Mouse (Mus musculus): ENCODE measurements around the gene Pld4. TPM values are rescaled to one million over a fixed set of nuclear protein-coding genes. Genes with fewer than 3 reads are reported as not detected.

The Pld4 gene
- total RNA-seq (2014; rRNA removed) (8.5 and 9.5 TPM in 2 replicates), polyA plus RNA-seq (2012; rRNA removed) (10.0 and 20.5 TPM in 2 replicates)

DNA sequence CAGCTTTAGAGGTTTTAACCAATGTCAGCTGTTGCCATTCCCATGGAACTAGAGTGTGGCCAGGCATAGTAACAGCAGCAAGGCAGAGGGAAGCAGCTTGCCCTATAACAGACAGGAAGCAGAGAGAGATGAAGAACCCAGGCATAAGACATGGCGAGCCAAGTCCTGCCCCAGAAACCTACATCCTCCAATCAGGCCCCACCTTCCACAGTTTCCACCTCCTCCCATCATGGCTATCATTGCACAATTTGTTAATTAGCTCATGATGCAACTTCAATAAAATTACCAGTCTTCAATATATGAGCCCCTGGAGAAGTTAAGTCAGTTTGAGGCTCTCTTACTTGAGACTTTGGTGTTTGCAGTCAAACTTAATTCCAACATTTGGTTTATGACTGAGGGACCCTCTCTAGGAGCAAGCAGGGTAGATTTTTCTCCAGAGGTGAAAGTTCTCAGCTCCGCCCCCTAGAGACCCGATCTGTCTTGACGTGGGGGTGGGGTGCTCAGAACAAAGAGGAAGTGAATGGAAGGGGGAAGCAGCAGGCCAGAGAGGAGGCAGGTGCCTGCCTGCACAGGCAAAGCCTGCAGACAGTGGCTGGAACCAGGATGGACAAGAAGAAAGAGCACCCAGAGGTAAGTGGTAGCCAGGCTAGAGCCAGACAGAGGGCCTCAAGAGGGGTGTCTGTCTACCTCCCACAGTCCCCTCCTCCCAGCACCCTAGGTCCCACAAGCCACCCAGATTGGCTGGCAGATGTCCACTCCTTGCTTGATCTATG lies at the start of gene Pld4:
Gene Pld4 (plus strand): TSS at position 502 of the 773 bp plus-strand sequence.
- 46% methylated on average over 4 of the region's 4 CpGs for WGBS
- H3K36me3 ChIP-seq (ENCODE audit: control insufficient read depth, insufficient read depth, low read length), result no peaks in the 10 kb centered on the region
- H3K4me1 ChIP-seq (ENCODE audit: control insufficient read depth, insufficient read depth, low read length), result no peaks in the 10 kb centered on the region
- DNase-seq (ENCODE audit: extremely low read depth, low read depth, low spot score), result no peak
- H3K9ac ChIP-seq (ENCODE audit: low read depth, low read length), result no peak within 1 kb of the TSS; the same call in 1 of the 2 replicates
- peak within 1 kb of the TSS; percentile 26 for H3K4me3 ChIP-seq (ENCODE audit: insufficient read depth, low read depth, low read length)
- no peaks in the 10 kb centered on the region for H3K79me2 ChIP-seq (ENCODE audit: control insufficient read depth, insufficient read depth, low read length)
- TF ChIP-seq POLR2A (IDR thresholded peaks at IDR 0.05; ENCODE audit: extremely low read depth, insufficient read depth, low read length), result 0 out of 2 replicates have a peak, but pooled peaks have one; percentile 6
- no peak for TF ChIP-seq CTCF (IDR thresholded peaks at IDR 0.05; ENCODE audit: low read depth, low read length)
- H3K27ac ChIP-seq (replicated peaks; ENCODE audit: insufficient read depth, low read depth, low read length), result peak within 1 kb of the TSS; percentile 45; the same call in 1 of the 2 replicates
- no peaks in the 10 kb centered on the region for H3K27me3 ChIP-seq (ENCODE audit: control insufficient read depth, insufficient read depth, low read length)

DNA sequence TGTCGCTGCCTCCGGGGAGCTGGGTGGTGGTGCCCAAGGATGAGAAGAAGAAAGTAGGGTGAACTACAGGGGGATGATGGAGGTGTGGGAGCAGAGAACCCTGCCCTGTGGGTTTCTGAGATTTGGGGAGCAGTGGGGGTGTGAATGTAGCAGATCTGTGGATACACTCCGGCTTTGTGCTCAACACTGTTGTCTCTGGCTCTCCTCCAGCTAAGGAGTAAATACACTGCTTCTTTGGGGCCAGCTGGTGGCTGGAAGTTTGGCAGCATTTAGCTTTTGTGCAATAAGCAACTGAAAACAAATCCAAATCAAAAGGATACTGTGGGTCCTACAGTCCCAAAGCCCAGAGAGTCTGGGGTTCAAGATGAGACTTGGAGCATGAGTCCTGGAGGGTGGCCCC lies 46.5 kb upstream of the Pld4 start:
- Histone ChIP-seq H3K79me2 (ENCODE audit: control insufficient read depth, insufficient read depth, low read length) (no peaks in the 10 kb centered on the region), H3K27me3 (ENCODE audit: control insufficient read depth, insufficient read depth, low read length) (no peaks in the 10 kb centered on the region), H3K4me1 (ENCODE audit: control insufficient read depth, insufficient read depth, low read length) (peaks cover 7% of the 10 kb centered on the region; the same call in 1 of the 2 replicates), H3K36me3 (ENCODE audit: control insufficient read depth, insufficient read depth, low read length) (no peaks in the 10 kb centered on the region; the same call in 1 of the 2 replicates), H3K27ac (replicated peaks; ENCODE audit: insufficient read depth, low read depth, low read length) (no peak overlapping the region), H3K4me3 (ENCODE audit: insufficient read depth, low read depth, low read length) (no peak overlapping the region), H3K9ac (ENCODE audit: low read depth, low read length) (no peak overlapping the region)
- TF ChIP-seq POLR2A (IDR thresholded peaks at IDR 0.05; ENCODE audit: extremely low read depth, insufficient read depth, low read length) (no peak), CTCF (IDR thresholded peaks at IDR 0.05; ENCODE audit: low read depth, low read length) (no peak)
- WGBS, result 26% methylated on average over 3 of the region's 3 CpGs
- DNase-seq (ENCODE audit: extremely low read depth, low read depth, low spot score), result peak; percentile 89

DNA sequence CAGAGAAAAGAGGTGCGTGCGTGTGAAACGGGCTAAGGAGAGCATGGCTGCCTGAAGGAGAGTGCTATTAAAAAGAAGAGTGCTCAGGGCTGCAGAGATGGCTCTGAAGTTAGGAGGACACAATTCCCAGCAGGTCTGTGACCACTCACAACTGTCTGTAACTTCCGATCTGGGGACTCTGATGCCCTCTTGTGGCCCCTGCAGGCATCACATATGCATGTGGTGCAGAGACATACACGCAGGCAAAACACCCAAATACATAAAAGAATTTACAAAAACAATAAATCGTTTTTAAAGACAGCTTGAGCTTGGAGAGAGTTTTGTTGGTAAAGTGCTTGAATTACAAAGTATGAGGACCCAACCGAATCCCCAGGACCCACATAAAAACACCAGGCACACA lies 43.3 kb upstream of the Pld4 start:
- H3K9ac ChIP-seq (ENCODE audit: low read depth, low read length), result no peak overlapping the region
- no peaks in the 10 kb centered on the region for H3K27me3 ChIP-seq (ENCODE audit: control insufficient read depth, insufficient read depth, low read length)
- no peak overlapping the region for H3K4me3 ChIP-seq (ENCODE audit: insufficient read depth, low read depth, low read length)
- H3K79me2 ChIP-seq (ENCODE audit: control insufficient read depth, insufficient read depth, low read length), result peaks cover 6% of the 10 kb centered on the region; the same call in 1 of the 2 replicates
- H3K36me3 ChIP-seq (ENCODE audit: control insufficient read depth, insufficient read depth, low read length), result no peaks in the 10 kb centered on the region; the same call in 1 of the 2 replicates
- H3K27ac ChIP-seq (replicated peaks; ENCODE audit: insufficient read depth, low read depth, low read length), result no peak overlapping the region
- no peak for TF ChIP-seq POLR2A (IDR thresholded peaks at IDR 0.05; ENCODE audit: extremely low read depth, insufficient read depth, low read length)
- peak; percentile 72 for TF ChIP-seq CTCF (IDR thresholded peaks at IDR 0.05; ENCODE audit: low read depth, low read length)
- no peak for DNase-seq (ENCODE audit: extremely low read depth, low read depth, low spot score)
- WGBS, result 54% methylated on average over 7 of the region's 7 CpGs
- peaks cover 13% of the 10 kb centered on the region; the same call in 1 of the 2 replicates for H3K4me1 ChIP-seq (ENCODE audit: control insufficient read depth, insufficient read depth, low read length)

DNA sequence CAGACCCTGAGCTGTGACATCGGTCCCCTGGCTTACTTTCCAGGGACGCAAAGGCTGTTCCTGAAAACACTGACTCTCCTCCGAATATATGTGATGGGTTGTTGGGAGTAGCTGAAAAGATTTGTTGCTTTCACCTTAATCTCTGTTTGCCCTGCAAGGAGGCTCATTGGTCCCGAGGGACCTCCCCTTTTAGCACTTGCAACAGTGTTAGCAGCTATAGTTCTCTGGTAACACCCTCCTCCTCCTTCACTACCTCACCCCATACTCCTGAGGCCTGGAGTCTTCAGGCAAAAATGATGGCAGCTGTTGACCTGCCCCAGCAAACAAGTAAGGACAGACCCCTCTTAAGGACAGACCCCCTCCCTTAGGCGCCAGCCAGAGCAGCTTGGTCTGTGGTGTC lies 41.5 kb upstream of the Pld4 start:
- no peak for DNase-seq (ENCODE audit: extremely low read depth, low read depth, low spot score)
- Histone ChIP-seq H3K4me3 (ENCODE audit: insufficient read depth, low read depth, low read length) (no peak overlapping the region), H3K9ac (ENCODE audit: low read depth, low read length) (no peak overlapping the region), H3K79me2 (ENCODE audit: control insufficient read depth, insufficient read depth, low read length) (peaks cover 12% of the 10 kb centered on the region; the same call in 1 of the 2 replicates), H3K4me1 (ENCODE audit: control insufficient read depth, insufficient read depth, low read length) (peaks cover 15% of the 10 kb centered on the region), H3K27me3 (ENCODE audit: control insufficient read depth, insufficient read depth, low read length) (no peaks in the 10 kb centered on the region), H3K27ac (replicated peaks; ENCODE audit: insufficient read depth, low read depth, low read length) (no peak overlapping the region), H3K36me3 (ENCODE audit: control insufficient read depth, insufficient read depth, low read length) (no peaks in the 10 kb centered on the region; the same call in 1 of the 2 replicates)
- 73% methylated on average over 5 of the region's 5 CpGs for WGBS
- TF ChIP-seq POLR2A (IDR thresholded peaks at IDR 0.05; ENCODE audit: extremely low read depth, insufficient read depth, low read length), result no peak
- TF ChIP-seq CTCF (IDR thresholded peaks at IDR 0.05; ENCODE audit: low read depth, low read length), result no peak

DNA sequence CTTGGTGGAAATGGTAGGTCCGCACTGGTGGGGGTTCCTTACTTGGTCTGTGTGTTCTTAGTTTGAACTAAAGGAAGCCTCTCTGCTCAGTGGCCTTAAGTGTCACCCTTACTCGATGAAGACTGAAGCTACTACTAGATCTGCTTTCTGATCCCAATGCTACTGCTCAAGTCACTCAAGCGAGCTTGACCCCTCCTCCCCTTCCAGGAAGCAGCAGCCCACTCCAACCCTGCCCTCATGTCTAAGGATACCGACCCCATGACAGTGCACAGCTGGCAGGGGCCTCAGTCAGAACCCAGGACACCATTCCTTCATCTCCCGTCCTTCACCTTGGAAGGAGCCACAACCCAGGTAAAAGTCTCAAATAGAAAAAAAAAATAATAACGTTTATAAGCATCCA lies 40.2 kb upstream of the Pld4 start, which contains the start of gene Cep170b:
Gene Cep170b (plus strand): TSS at position 240 of the 400 bp plus-strand sequence.
- 28% methylated on average over 6 of the region's 6 CpGs for WGBS
- peak within 1 kb of the TSS; percentile 81 for H3K4me3 ChIP-seq (ENCODE audit: insufficient read depth, low read depth, low read length)
- H3K27me3 ChIP-seq (ENCODE audit: control insufficient read depth, insufficient read depth, low read length), result no peaks in the 10 kb centered on the region
- no peaks in the 10 kb centered on the region; the same call in 1 of the 2 replicates for H3K36me3 ChIP-seq (ENCODE audit: control insufficient read depth, insufficient read depth, low read length)
- peaks cover 10% of the 10 kb centered on the region for H3K4me1 ChIP-seq (ENCODE audit: control insufficient read depth, insufficient read depth, low read length)
- H3K79me2 ChIP-seq (ENCODE audit: control insufficient read depth, insufficient read depth, low read length), result peaks cover 20% of the 10 kb centered on the region; the same call in 1 of the 2 replicates
- H3K27ac ChIP-seq (replicated peaks; ENCODE audit: insufficient read depth, low read depth, low read length), result peak within 1 kb of the TSS; percentile 91
- H3K9ac ChIP-seq (ENCODE audit: low read depth, low read length), result peak within 1 kb of the TSS; percentile 82
- no peak for DNase-seq (ENCODE audit: extremely low read depth, low read depth, low spot score)
- no peak for TF ChIP-seq CTCF (IDR thresholded peaks at IDR 0.05; ENCODE audit: low read depth, low read length)
- TF ChIP-seq POLR2A (IDR thresholded peaks at IDR 0.05; ENCODE audit: extremely low read depth, insufficient read depth, low read length), result no peak

Measured in liver, adult 2 months (tissue).